Mouse (Mus musculus) cortical plate, adult 2 months (tissue): ENCODE measurements at regions not wholly inside any gene's neighbourhood (a gene's known extent, or its start where the extent isn't known, plus 50 kb on each side); places are given as distances from the start of the nearest gene placed in this dataset.

Source experiments
- CTCF ChIP-seq: fragments of 200-500 bp; IDR thresholded peaks from 2 replicates; pipeline ENCODE4 v1.5.1; 2011; ENCODE audit warnings: mild to moderate bottlenecking, control low read depth, low read length; ENCODE audit not compliant: insufficient read depth; ENCODE audit errors: extremely low read depth
- POLR2A ChIP-seq: fragments of 200-500 bp; IDR thresholded peaks from 2 replicates; pipeline ENCODE4 v1.6.1; 2011; ENCODE audit warnings: mild to moderate bottlenecking, low read length, control low read depth; ENCODE audit not compliant: insufficient read depth; ENCODE audit errors: extremely low read depth

GRCm38 (mm10) chr17:55068420-55068819 is 376.8 kb upstream of the St6gal2 start:
- TF ChIP-seq CTCF, result no peak
- TF ChIP-seq POLR2A, result no peak
